Mouse (Mus musculus) urinary bladder, postnatal 36 days (tissue): ENCODE measurements around the gene 2410137M14Rik.
"Not testable (repeated sequence)": the region's sequence is repeated elsewhere in the genome, so short reads cannot be mapped to it uniquely, and the experiment has no call there.

Experiments
- DNase-seq, 2 experiments: peaks; one replicate each; pipeline ENCODE4 v3.0.0; 2022; ENCODE audit warnings: low spot score in 2 of 2, mixed read lengths in 1 of 2

The 2410137M14Rik gene

DNA sequence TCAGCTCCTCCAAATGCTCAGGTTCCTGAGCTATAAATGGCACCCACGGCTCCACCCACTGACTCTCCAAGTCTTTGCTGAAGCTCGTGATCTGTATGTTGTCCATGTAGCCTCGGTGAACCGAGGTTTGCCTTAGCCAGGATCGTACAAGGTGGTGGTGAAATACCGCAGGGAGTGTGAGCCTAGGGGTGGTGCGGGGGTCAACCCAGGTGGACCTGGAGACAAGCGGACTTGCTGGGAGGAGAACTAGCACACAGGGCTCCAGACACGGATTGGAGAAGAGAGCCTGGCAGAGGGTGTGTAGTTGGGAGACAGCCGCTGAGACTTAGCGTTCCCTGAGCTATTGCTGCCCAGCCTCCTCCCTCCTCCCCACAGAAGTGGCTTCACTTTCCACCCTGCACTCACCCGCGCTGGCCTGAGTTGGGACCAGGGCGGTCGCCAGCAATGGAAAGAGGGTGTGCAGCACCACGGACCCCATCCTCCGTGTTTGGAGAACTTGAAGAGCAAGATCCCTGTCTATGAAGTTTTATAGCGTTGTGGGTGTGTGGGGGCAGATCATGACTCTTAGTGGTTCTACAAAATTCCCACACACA lies at the start of gene 2410137M14Rik:
Gene 2410137M14Rik (minus strand): TSS at position 17 of the 593 bp plus-strand sequence.
- no peak for DNase-seq

DNA sequence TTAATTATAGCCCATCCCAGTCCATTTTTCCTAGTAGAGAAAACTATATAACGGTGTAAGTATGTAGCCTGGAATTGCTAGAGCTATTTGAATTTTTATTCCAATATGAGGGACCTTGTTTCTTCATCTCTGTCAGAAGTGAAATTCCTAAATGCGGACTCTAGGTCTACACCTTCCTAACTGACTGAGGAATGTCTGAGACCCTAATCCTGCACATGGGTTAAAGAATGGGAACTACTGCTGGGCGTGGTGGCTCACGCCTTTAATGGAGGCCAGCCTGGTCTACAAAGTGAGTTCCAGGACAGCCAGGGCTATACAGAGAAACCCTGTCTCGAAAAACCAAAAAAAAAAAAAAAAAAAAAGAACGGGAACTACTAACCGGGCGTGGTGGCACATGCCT lies 48.1 kb upstream of the 2410137M14Rik start:
- no peak for DNase-seq

DNA sequence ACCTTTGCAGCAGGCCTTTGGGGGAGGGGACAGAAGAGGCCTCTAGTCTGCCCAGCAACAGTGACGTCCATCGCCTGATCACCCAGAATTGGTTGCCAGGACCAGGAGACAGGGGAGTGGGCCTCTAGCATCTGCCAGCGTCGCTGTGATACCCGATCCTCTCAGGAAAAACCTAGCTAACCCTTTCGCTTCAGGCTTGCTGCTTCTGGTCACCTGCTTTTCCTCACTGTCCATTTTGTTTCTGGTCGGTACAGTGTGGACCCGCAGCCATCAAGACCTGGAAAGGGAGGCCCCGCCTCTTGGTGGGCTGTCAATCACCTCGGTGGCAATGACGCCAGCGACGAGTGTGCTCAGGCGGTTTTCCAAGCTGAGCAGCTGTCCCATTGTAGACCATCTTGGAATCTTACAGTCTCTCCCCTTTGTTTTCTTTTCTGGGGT lies 47.7 kb upstream of the 2410137M14Rik start:
- DNase-seq: peak; percentile 85

- no peak for DNase-seq
Measured at GRCm38 (mm10) chr17:37028212-37028611, 47.2 kb upstream of the 2410137M14Rik start.

DNA sequence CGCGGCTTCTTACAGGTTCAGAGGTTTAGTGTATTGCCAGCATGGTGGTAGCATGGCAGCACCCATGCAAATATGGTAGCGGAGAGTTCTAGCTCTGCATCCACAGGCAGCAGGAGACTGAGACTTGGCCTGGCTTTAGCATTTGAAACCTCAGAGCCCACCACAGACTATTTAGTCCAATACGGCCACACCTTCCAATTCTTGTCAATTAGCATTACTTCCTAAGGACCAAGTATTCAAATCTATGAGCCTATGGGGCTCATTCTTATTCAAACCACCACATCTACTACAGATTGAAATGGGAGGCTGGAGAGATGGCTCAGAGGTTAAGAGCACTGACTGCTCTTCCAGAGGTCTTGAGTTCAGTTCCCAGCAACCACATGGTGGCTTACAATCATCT lies 46.4 kb upstream of the 2410137M14Rik start:
- DNase-seq: no peak

- no peak for DNase-seq
Measured at GRCm38 (mm10) chr17:37026425-37026824, 45.4 kb upstream of the 2410137M14Rik start.

DNA sequence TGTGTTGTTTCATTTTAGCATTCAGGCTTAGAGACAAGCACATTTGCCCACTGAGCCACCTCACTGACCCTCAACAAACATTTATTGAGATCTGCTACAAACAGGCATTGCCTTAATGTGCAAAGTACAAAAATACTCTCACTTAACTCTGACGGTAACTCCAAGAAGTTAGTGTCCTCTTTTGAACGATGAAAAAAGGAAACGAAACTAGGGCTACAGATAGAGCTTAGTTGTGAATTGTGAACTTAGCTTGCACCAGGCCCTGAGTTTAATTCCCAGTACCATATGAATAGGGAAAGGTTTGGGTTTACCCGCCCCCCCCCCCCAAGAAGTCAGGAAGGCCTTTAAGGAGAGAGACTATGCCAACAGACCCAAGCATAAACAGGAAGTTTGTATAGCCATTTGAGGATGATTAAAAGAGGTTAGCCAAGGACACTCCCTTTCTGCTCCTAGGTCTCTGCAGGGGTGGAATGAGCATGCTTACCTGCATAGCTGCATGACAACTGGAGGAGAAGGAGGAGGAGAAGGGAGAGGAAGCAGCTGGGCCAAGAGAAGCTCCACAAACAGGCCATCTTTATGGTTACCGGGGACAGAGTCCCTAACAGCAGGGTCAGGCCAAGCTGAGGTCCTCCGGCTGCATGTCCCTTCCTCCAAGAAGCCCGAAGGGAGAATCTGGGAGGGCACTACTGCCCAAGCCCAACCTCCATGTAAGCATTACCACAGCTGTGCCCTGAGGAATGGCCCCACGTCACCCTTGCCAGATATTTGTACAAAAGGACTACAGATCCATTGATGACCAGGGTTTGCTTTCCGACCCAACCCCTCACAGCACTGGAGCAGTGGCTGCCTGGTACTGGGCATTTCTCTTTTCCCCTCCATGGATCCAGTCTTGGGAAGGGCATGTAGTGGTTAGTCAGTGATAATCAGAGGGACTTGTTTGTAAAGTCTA lies 41.9 kb upstream of the 2410137M14Rik start, which contains the start of gene Mog:
Gene Mog (minus strand): TSS at position 771 of the 949 bp plus-strand sequence.
- no peak for DNase-seq

- not testable (repeated sequence) for DNase-seq
Measured at GRCm38 (mm10) chr17:37019242-37019641, 38.2 kb upstream of the 2410137M14Rik start.

DNA sequence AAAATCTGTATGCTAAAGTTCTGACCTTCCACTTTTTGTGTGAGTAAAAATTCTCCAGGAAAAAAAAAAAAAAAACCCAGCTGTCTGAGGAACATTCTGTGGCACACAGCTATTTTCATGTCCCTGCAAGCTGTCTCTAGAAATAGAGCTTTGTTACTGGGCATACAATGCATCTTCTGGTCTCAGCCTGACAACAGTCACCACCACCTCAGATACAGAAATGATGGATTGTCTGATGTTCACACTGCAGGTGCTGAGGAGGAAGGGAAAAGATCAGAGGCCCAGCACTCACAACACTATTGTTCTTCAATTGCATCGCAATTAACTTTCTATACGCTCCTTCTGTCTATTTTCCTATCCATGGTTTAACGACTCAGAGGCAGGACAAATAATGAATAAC lies 37.3 kb upstream of the 2410137M14Rik start:
- no peak for DNase-seq

DNA sequence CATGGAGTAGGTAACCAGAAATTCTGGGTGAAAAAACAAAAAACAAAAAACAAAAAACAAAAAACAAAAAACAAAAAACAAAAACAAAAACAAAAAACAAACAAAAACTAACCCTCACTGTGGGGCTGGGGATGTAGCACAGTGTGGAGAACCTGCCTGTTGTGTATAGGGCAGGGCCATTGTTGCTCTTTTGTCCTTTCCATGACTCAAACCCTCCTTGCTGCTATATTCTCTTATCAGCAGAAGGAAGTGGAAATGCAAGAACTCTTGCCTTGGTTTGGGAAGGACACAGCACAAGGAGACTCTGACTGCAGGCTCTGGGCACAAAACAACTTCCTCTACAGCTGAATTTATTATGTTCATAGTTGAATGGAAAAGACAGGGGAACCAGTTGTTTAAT lies 35.3 kb upstream of the 2410137M14Rik start:
- DNase-seq: no peak

GRCm38 (mm10) chr17:37012141-37012540 lies 31.1 kb upstream of the 2410137M14Rik start:
- no peak for DNase-seq

- DNase-seq: no peak
Measured at GRCm38 (mm10) chr17:37011719-37012118, 30.7 kb upstream of the 2410137M14Rik start.

GRCm38 (mm10) chr17:37009460-37010042 lies 28.5 kb upstream of the 2410137M14Rik start:
- no peak for DNase-seq

DNA sequence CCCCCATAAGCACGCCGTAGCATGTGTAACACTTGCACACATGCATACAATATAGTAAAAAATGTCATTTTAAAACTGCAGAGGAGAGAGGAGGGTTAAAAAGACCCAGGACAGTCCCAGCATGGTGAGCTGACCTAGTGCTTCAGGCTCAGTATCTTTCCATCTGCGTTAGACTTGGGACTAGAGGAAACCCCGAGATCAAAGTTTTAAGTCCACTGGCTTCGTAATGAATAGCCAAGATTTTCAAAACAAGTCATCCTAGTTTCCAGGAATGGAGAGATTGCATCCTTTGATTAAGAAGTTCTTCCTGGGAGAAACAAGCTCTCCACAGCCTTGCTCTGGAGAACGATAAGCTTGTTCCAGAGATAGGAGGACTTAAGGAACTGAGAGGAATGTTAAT lies 27.1 kb upstream of the 2410137M14Rik start:
- DNase-seq: no peak

DNA sequence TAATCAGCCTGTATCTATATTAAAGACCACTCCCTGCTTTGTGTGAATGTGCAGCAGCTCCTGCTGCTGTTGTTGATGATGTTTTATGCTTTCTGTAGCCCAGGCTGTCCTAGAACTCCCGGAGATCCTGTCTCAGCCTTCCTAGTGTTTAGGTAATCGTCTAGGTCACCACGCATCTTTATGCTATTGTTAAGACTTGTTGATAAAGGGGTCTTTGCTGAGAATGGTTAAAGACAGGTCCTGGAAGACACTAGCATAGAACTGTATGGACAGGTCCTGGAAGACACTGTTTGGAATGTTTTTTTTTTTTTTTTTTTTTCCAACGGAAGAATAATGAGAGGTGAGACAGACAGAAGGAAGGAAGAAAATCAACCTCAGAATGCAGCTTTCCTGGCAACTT lies 22.3 kb upstream of the 2410137M14Rik start:
- no peak for DNase-seq

DNA sequence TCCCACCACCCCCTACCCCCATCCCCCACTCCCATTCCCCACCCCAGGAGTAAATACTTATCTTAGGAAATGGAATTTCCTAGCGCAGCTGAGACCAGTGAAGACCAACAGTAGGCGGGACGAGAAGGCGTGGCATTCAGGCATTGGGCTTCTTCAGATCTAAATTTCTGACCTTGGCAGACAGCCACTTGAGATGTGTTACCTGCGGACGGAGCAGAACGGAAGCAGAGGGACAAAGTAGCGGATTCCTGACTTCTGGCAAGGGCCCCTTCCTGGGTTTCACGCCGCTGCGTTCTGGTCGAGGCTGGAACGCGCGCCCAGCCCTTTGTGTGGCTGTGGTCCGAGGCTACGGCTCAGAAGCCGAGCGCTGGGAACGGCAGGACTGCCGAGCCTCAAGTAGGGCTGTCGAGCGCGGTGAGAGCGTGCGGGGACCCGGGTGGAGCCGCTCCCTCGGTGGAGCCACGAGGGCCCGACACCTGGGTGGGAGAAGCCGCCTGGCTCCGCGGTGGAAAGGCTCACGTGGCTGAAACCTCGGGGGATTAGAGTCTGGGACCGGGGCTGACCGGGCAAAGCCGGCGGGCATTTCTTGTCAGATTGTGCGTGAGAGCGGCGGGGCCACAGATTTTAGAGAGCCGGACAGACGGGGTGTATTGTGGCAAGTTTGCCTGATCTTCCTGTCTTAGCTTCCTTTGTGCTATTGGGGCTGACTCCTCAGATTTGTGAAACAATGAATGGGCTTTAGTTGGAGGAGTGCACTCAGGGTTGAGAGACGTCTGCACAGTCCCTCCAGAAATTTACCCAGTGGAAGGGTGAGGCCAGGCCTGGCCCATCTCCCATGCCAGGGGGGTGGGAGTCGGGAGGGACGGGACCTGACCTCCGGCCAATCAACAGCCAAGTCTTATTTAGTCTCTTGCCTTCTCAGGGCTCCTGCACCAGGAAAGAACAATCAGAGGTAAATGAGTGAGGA lies 21.6 kb upstream of the 2410137M14Rik start:
- peak; percentile 46 to 53 for DNase-seq

- DNase-seq: no peak
Measured at GRCm38 (mm10) chr17:37000863-37001262, 19.8 kb upstream of the 2410137M14Rik start, which contains the start of gene Zfp57. Zfp57 (plus strand) TSS chr17:37001163.

DNA sequence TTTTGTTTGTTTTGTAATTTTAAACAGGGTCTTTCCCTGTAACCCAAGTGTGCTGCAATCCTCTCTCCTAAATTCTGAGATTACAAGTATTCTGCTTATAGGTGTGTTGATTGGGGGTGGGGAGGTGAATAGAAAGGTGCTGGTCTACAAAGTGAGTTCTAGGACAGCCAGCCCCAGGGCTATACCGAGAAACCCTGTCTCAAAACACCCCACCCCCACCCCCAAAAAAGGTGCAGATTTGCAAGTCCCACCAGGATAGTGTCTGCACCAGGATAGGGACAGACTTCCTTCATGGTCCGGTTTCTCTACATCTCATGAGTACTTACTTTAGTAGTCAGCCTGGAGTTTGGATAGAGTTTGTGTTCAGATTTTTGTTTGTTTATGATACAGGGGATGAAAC lies 17.4 kb upstream of the 2410137M14Rik start:
- DNase-seq: no peak

- peak; percentile 55 to 75 for DNase-seq
Measured at GRCm38 (mm10) chr17:36997033-36997735, 16.1 kb upstream of the 2410137M14Rik start.

GRCm38 (mm10) chr17:36995448-36995847 lies 14.4 kb upstream of the 2410137M14Rik start:
- no peak for DNase-seq
